Mouse (Mus musculus): Measurements from ENCODE around the gene Itpr2.

- TF ChIP-seq CTCF (IDR thresholded peaks at IDR 0.05; ENCODE audit: control insufficient read depth, insufficient read depth, insufficient read length) (no peak), MAX (IDR thresholded peaks at IDR 0.05) (no peak)
Observed at GRCm38 (mm10) chr6:146538661-146539060, 36.6 kb upstream of the Itpr2 start.

All from C2C12 (cell line).